Mouse (Mus musculus) spleen, adult 2 months (tissue): ENCODE data around the gene Plcl1.

ENCODE experiments used
- CTCF ChIP-seq: fragments of 200-500 bp; IDR thresholded peaks from 2 replicates; pipeline ENCODE4 v1.5.1; 2011; ENCODE audit warnings: mild to moderate bottlenecking, inconsistent platforms; ENCODE audit not compliant: insufficient read depth, insufficient read length, insufficient replicate concordance; ENCODE audit errors: extremely low read depth
- POLR2A ChIP-seq: fragments of 200-500 bp; IDR thresholded peaks from 2 replicates; pipeline ENCODE4 v1.6.1; 2011; ENCODE audit warnings: low read depth, low read length, inconsistent platforms

- TF ChIP-seq POLR2A = no peak
- no peak for TF ChIP-seq CTCF
Measured at GRCm38 (mm10) chr1:55766743-55767142, 361.0 kb downstream of the Plcl1 start.
